Mouse (Mus musculus): ENCODE data around the gene Crb2.

Gene Crb2

DNA sequence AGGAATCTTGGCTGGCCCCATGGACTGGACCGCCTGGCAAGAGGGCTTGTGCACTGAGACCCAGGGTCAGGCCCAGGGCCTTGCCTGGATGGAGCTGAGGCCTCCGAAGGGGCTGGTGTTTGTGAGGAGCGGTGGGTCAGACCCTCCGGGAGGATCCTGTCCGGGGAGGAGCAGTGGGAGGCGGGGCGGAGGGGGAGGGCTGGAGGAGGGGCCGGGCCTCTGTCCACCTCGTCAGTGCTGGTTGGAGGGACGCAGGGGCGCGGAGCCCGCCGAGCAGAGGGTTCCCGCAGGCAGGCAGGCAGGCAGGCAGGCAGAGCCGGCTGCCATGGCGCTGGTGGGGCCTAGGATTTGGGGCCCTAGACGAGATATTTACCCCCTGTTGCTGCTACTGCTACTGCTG is at the start of gene Crb2:
TSS of gene Crb2 (plus strand) at position 234 of the 400 bp plus-strand sequence.
- DNase-seq (ENCODE audit: low spot score): peak; percentile 81

DNA sequence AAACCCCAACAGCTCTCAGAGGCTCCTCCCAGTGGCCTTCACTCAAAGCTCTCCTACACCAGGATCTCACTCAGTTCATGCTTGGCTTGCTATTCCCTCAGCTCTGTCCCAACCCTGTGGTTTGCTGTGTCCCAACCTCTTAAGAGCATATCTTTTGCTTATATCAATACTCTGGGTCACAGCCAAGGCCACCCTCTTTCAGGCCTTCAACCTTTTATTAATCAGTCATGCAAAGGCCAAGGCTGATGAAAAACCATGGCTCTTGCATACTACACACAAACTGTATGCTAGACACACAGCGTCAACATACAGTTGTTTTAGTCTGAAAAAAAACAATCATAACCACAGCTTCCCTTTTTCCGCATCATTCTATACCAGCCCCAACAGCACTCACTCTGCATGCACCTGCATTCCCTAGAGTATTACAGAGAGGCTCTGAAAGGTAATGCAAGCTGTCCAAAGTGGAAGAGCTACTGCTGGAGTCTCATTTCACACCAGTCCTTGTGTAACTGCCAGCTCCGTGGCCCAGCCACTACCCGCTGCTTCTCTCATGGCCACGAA is 44.7 kb upstream of the Crb2 start:
- no peak for DNase-seq (ENCODE audit: low spot score)

DNA sequence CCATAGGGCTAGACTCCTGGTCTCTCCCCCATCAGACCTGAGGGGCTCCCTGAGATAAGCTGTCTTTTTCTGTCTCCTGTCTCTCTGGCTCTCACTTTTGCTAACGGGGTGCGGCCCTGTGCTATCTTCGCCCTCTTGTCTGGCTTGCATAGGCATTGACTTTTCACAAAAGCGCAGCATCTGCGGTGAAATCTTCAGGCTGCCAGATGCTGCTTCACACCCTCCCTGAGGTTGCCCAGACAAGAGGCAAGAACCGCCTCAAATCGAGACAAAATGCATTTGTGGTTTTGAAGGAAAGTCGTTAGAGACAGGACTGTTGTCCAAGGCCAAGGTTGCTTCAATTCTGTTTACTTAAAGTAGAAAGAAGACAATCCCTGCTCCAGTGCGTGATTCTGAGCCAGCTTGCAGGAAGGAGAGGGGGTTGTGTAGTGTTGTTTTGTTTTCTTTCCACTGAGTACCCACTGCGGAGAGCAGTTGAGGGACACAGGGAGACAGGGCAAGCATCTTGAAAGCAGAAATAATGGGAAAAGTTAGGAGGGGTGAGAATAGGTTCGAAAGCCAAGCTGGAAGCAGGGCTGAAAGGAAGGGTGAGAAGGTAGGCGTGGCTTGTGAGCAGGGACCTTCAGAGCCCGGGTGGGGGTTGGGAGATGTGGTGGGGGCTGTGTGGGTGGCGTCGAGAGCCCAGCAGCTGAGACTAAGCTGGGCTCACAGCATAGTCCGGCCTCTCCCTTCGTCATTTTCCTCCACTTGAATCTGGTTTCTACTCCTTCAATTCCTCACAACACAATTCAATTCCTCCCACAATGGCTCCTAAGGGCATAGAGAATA is 40.9 kb upstream of the Crb2 start:
- peak; percentile 49 for DNase-seq (ENCODE audit: low spot score)

DNA sequence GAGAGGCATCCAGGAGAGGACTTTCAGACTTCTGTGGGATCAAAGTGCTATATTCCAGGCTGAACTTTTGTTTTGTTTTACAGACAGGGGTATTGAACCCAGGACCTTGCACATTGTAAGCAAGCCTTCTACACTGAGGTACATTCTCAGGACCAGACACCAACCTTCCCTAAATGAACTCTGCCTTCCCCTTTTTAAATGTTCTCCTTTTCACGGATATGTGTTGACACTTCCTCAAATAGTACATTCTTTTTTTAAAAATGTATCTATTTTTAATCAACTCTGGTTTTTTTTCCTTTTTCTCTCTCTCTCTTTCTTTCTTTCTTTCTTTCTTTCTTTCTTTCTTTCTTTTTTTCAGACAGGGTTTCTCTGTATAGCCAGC is 40.3 kb upstream of the Crb2 start:
- DNase-seq (ENCODE audit: low spot score): no peak

DNA sequence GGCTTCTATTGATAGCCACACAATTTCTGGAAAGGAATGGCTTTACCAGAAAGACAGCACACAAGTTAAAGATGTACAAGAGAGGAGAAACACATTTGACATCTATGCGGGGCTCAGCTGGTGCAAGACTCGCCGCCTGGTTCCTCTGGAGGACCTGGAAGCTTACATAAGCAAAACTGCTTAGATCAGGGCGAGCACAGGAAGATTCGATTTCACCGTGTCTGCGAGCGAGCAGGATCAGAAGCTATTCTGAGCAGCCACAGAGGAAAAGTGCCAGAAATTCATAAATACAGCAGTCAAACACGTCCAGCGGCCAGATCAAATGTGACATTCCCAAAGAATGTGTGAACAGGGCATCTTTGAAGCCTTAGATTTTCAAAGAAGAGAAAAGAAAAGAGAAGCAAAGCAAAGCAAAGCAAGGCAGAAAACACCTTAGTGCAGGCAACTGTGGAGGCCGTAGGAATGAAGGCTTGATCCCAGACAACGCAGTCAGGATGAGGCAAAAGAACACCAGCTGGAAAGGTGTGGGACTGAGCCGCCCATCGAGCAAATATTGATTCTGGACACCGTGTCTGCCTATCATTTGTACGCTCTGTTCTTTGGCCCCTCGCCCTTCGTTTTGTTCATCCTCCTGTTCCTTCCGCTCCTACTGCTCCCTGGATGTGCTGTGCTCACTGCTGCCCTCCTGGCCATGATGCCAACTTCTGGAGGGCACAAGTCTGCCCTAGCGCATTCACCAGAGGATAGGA is 34.1 kb upstream of the Crb2 start:
- no peak for DNase-seq (ENCODE audit: low spot score)

DNA sequence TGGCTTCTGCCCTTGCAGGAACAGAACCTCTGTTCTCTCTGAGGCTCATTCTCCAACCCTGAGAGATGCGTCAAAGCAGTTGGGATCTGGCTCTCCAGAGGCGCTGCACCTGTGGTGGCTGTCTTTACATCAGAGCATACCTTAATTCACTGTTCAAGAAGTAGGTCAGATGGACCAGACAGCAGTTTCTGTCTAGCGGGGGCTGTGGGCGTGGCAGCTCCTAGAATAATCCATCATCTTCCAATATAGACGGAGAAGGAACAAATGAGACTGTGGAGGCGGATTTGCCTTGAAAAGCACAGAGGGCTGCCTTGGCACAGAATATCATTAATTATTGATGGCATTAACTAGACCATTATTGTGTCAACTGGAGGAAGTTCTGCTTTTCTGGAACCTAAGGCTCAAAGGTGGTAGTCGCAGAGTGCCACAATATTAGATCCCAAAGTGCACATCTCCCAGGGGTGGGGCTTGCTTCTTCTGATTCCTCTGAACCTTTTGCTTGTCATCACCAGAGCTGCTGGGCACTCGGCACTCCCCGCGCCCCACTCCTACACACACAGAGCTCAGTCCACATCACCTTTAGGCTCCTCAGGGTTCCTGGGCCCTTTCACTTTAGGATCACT is 31.2 kb upstream of the Crb2 start:
- DNase-seq (ENCODE audit: low spot score): no peak

DNA sequence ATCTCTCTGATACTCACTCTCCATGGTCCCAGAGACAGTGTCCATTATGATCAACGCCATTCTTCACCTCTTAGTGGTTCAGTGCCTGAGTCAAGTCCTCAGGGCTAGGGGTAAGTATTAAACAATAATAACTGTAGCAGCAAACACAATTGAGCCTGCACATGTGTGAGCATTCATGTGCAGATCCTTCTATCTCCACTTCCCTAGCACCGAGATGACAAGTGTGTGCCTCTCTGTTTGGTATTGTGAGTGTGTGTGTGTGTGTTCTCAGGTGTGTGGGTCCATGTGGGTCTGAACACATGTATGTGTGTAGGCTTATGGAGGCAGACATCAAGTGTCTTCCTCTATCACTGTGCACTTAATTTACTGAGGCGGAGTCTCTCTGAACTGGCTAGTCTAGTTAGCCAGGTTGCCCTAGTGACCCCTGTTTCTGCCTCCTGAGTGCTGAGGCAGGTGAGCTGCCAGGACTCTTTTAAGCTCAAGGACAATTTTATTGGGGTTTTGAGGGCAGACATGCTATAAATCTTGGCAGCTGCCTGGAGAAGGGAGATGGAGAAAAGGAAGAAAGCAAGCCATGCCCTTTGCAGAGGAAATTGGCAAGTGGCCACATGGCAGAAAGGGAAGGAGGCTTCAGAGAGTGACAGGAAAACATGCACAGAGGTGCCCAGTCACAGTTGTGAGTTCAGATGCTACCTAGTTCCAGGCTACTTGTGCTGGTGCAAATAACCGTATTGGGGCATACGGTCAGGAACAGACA is 29.6 kb upstream of the Crb2 start:
- no peak for DNase-seq (ENCODE audit: low spot score)

DNA sequence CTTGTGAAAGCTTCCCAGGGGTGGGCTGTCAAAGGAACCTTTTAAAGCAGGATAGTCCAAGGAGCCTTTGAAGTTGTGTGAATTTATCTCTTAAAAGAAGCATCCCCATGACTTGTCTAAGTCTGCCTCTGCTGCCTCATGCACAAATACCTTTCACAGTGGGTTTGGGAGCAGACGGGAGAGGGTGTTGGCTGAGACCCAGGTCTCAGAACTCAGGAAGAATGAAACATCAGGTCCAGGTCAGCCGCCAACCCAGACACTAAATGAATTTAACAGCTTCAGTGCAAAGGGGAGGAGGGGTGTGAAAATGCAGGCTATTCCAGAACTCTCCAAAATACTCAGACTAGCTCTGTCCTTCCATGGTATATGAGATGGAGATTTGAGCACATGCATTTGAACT is 28.1 kb upstream of the Crb2 start:
- no peak for DNase-seq (ENCODE audit: low spot score)

DNA sequence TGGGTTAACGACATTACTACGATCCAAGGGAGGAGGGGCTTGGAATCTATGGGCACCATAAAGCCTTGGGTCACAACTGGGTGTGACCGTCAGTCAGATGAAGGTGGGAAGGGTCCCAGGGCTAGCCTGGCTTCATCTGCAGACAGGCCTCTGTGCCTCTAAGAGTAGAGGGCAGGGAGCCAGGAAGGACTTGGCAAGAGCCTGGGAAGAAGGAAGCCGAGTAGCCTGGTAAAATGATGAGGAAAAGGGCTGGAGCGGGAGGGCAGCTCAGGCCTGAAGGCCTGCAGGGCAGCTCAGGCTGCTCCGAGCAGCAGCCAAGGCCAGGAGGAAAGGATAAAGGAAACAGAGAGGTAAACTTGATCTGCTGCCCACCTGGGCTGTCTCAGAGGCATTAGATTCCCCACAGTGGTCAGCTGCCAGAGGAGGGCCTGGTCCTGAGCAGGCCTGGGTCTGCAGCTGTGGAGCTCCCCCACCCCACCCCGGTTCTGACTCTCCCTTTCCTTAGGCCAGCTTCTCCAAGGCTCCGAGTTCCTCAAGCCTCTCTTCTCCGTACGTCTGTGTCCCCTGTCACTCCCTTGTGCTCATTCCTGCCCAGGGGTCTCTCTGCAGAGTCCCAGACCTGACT is 27.5 kb upstream of the Crb2 start:
- no peak for DNase-seq (ENCODE audit: low spot score)

DNA sequence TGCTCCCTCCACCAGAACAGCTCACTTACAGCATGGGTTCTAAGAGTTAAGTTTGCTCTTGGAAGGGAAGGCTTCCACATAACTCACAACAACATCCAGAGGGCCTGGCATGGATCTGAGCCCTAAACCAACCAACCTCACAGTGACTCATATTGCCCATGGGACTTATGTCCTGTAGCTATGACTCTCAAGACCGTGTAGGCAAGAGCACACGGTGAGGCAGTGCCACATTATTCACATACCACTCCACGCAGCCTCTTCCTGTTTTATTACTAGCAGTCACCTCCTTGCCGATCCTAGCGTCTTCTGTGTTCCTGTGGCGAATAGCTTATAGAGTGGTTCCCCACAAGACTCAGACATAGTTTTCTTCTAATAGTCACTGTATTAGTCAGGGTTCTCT is 26.7 kb upstream of the Crb2 start:
- DNase-seq (ENCODE audit: low spot score): no peak

DNA sequence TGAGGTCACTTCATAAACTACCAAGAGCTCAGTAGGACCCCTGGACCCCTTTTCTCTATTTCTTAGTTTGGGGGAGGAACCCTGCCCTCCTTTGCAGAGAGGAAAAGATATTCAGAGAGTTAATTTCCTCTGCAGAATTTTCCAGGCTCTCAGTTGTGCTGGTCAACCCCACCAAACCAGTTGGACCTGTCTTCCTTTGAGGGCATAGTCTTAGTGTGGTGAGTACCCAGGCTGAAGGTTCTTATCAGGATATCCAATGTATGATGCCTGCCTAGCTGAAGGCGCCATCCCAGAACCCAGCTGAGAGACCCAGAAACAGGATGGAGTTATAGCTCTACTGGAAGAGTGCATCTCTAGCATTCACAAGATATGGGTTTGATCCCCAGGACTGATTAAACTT is 24.9 kb upstream of the Crb2 start:
- no peak for DNase-seq (ENCODE audit: low spot score)

DNA sequence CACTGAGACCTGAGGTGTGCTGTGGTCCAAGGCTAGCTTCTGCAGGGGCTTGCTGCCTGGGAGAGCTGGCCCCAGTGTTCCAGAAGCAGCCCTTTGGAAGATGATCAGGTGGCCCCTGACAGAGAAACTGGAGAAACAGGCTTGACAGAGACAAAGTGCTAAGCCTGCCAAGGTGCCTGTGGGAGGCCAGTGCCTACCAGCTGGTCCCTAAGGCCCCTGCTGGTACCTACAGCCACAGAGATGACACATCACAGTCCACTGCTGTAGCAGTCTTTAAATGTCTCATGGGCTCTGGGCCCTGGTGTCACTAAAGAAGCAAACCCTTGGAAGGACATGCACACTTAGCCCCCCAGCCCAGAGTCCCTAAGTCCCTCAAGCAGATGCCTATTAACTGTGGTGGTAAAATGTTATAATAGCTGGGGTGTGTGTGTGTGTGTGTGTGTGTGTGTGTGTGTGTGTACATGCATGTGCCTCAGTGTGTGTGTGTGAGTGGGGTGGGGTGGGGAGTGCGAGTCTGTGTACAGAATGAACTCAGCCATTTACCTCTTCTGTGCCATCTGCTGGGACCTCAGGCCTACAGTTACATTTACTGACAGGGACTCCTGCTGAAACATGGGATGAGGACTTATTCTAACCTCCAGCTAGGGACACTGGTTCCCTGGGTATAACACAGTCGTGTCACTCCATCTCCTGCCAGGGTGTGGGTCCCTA is 19.7 kb upstream of the Crb2 start:
- DNase-seq (ENCODE audit: low spot score): no peak

DNA sequence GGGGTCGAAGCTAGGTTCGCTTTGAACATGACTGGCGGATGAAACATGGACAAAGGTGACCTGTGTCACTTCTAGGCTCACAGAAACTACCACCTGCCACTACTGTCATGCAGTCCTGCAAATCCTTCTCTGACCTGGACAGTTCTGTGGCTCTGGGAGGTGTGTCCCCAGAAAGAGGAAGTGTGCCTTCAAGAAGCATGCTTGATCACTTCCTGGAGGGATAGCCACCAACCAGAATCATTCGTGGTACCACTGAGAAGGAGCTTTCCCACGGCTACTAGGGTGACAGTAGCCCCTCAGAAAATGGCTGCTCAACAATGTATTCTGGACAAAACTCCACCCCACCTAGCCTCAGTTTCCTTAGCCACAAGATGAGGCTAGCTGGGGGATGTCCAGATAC is 19.0 kb upstream of the Crb2 start:
- DNase-seq (ENCODE audit: low spot score): no peak

DNA sequence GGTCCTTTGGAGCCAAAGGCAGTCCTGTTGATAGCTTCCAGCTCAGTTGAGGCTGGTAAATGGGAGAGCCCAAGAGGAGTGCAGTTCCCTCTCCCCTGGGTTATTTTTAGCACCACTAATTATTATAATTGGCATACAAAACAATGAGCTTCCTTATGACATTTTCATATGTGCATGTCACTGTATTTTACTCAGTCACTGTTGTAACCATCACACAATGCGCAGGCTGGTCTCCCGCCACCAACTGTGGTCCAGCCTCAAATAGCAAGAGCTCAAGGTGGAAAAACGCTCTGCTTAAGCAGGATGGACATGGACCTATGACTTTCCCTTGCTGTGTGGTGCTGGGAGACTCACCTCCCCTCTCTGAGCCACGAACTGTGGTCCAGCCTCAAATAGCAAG is 18.3 kb upstream of the Crb2 start:
- no peak for DNase-seq (ENCODE audit: low spot score)

DNA sequence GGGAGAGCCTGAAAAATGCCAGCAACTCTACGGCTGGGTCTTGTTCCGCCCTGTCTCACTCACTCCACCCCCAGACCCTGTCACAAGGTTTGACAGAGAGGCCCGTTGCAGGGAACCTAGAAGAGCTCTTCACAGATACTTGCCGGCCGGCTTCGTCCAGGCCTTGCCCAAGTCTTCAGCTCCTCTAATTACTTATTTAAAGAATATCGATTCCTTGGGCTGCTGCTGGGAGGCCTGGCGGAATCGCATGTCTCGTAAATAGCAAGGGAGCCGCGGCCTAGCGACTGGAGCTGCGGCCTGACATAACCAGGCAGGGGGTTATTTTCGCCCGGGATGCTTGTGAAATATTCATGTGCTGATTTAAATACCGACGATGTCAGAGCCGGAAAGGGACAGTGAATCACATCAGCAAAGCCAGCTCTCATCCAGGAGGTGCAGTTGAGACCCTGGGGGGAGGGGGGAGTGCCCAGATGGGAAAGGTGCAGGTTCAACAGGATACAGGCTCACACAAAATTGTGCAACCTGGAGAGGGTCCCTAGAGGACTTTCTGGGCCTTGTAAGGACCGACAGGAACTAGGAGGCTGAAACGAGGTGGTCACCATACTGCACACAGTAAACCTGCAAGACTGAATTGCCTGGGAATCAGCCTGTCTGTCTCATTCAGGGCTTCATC is 17.6 kb upstream of the Crb2 start:
- DNase-seq (ENCODE audit: low spot score): peak; percentile 64

DNA sequence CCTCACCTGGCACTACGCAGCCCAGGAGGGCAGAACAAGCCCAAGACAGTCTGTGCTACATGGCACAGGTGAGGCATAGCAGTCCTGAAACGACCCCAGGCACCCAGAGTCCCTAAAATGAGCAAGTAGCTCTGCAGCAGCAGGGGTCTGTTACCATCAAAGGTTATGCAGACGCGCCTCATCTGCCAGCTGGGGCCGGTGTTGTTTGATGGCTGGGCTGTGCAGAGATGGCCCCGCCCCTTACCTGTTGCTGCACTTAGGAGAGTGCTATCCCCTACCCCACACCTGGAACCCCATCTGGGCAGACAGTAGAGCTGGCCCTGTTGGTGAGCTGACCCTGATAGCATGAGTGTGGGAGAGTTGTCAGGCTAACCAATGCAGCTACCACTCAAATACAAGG is 15.4 kb upstream of the Crb2 start:
- DNase-seq (ENCODE audit: low spot score): no peak

DNA sequence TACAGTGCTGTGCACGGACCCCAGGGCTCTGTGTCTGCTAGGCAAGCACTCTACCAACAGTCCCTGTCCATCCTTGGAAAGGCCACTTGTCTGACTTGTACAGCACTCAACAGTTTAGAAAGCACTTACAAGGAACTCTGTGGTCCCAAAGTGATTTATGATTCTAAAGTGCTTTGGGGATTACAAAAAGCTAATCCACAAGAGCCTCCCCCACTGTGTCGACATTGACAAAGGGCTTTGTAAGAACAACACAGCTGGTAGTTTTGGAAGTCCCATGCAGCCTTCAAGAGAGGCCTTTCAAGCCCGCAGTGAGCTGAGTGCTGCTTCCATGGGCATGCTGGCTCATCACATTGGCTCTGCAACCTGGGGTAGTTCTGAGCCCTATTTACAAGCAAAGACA is 12.4 kb upstream of the Crb2 start:
- DNase-seq (ENCODE audit: low spot score): no peak

DNA sequence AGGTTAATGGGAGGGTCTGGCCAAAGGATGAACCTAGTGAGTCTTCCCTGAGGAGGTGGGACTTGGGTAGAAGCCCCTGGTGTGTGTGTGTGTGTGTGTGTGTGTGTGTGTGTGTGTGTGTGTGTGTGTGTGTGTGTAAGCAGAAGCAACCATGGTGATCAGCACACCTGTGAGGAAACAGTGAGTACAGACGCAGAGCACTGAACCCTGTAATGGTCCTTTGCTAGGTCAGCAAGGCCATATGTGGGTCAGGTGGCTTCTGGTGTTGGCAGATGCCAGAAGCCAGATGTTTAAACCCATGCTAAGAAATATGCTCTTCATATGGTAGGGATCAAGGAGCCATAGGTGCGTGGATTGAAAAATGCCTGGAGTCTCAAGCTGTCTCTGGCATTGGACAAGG is 11.5 kb upstream of the Crb2 start:
- no peak for DNase-seq (ENCODE audit: low spot score)

DNA sequence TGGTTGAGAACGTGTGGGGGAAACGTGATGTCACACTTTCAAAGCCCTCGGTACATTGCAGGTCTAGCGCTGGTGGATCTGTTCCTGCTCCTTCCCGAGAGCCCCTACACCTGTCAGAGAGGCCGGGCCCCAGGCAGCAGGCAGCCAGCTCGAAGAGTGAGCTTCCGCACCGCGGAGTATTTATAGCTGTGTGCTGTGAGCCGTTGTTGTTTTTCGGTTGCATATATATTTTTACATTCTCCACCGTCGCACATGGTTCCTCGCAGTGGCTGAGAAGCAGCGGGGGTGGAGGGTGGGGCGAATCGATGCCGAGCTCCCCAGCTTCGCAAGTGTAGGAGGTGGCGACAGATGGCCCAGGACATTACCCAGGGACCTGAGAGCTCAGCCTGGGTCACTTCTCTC is 11.0 kb upstream of the Crb2 start:
- DNase-seq (ENCODE audit: low spot score): no peak

DNA sequence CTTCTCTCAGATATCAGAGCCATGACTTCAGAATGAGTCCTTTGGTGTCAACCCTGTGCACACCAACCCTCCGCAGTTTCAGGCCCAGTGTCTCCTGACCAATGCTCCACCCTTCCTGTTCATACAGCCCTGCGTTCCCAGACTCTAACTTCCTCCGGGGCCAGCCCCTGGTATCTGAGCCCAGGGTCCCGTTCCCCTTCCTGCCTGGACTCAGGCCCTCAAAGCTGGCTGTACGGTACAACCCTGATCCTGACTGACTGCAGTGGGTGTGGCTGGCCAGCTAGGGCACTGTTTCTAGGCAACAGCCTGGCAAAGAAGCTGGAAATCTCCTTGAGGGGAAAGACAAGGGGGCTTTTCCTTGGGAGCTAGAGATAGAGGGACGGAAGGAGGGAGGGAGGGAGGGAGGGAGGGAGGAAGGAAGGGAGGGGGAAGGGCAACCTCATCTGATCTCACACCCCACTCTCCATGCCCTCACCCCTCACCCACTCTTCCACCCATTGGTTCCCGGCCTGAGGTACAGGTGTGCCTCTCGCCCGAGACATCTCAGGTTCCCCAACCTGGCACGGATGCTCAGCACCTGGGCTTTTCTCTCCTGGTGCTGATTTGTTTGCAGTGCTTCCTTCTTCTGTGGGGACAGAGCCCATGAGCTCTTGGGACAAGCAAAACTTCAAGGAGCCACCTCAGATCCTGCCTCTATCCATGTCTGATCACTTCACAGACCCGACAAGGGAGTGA is 9.9 kb upstream of the Crb2 start:
- DNase-seq (ENCODE audit: low spot score): no peak

Data from retina, embryonic 14.5 days (tissue).